Mouse (Mus musculus) megakaryocyte, embryonic 14.5 days (primary cell): ENCODE results near the gene Gm49337. TPM values are rescaled to one million over a fixed set of nuclear protein-coding genes. Genes with fewer than 3 reads are reported as not detected.

ENCODE experiments used
- H3K27me3 ChIP-seq: replicated peaks from 2 replicates; pipeline ENCODE3; 2012; ENCODE audit warnings: inconsistent platforms
- H3K36me3 ChIP-seq: replicated peaks from 2 replicates; pipeline ENCODE3; 2012; ENCODE audit warnings: low read length, inconsistent platforms, mixed read lengths
- H3K4me1 ChIP-seq: 2 replicates; pipeline ENCODE4 v1.6.1; 2012; ENCODE audit warnings: inconsistent platforms
- H3K4me3 ChIP-seq: replicated peaks from 2 replicates; pipeline ENCODE3; 2012; ENCODE audit warnings: moderate library complexity, mild to moderate bottlenecking, inconsistent platforms
- H3K9me3 ChIP-seq: 2 replicates; pipeline ENCODE4 v1.6.1; 2012; ENCODE audit warnings: inconsistent platforms
- FLI1 ChIP-seq: IDR thresholded peaks from 2 replicates; pipeline ENCODE4 v1.6.1; 2012; ENCODE audit warnings: low read length, inconsistent platforms, mixed read lengths
- GATA1 ChIP-seq: IDR thresholded peaks from 3 replicates; pipeline ENCODE4 v1.6.1; 2012; ENCODE audit warnings: mixed read lengths, low read length, inconsistent platforms, borderline replicate concordance
- polyA plus RNA-seq: library from polyadenylated mRNA; stranded (reverse); fragments of >175 nt; gene quantifications from 2 replicates; pipeline ENCODE4 v1.2.3, GENCODE M21; 2012; ENCODE audit warnings: low replicate concordance; ENCODE audit not compliant: insufficient read depth

Gene Gm49337
- polyA plus RNA-seq, 1 experiment = not detected

- H3K27me3 ChIP-seq = peaks cover 40% of the 10 kb centered on the region
- no peak for TF ChIP-seq FLI1
- TF ChIP-seq GATA1 = no peak
- peaks cover 2% of the 10 kb centered on the region for H3K36me3 ChIP-seq
- peaks cover 3% of the 10 kb centered on the region for H3K9me3 ChIP-seq
- peaks cover 23% of the 10 kb centered on the region for H3K4me1 ChIP-seq
- no peak overlapping the region for H3K4me3 ChIP-seq
These were observed 30.9 kb upstream of the Gm49337 start for GRCm38 (mm10) chr4:116142269-116142668.

- Histone ChIP-seq H3K27me3 (peaks cover 40% of the 10 kb centered on the region), H3K9me3 (peaks cover 6% of the 10 kb centered on the region), H3K4me1 (peaks cover 20% of the 10 kb centered on the region), H3K36me3 (peaks cover 4% of the 10 kb centered on the region), H3K4me3 (peak overlapping the region; percentile 62)
- TF ChIP-seq FLI1 (no peak), GATA1 (no peak)
These were observed 29.8 kb upstream of the Gm49337 start for GRCm38 (mm10) chr4:116143317-116143811.

- Histone ChIP-seq H3K27me3 (peaks cover 40% of the 10 kb centered on the region), H3K4me1 (peaks cover 20% of the 10 kb centered on the region)
These were observed 29.1 kb upstream of the Gm49337 start for GRCm38 (mm10) chr4:116143891-116144717.

GRCm38 (mm10) chr4:116149812-116150155 is 23.4 kb upstream of the Gm49337 start:
- Histone ChIP-seq H3K4me3 (peak overlapping the region; percentile 91), H3K27me3 (no peaks in the 10 kb centered on the region), H3K9me3 (peaks cover 6% of the 10 kb centered on the region), H3K4me1 (peaks cover 29% of the 10 kb centered on the region), H3K36me3 (peaks cover 38% of the 10 kb centered on the region)
- TF ChIP-seq FLI1 = no peak
- TF ChIP-seq GATA1 = no peak

More at GRCm38 (mm10) chr4:116143891-116144717, 29.1 kb upstream of the Gm49337 start:
- Histone ChIP-seq H3K36me3 (peaks cover 4% of the 10 kb centered on the region), H3K4me3 (peak overlapping the region; percentile 91), H3K9me3 (peaks cover 6% of the 10 kb centered on the region)
- TF ChIP-seq GATA1 = no peak
- no peak for TF ChIP-seq FLI1

GRCm38 (mm10) chr4:116150156-116150861 is 22.9 kb upstream of the Gm49337 start:
- Histone ChIP-seq H3K9me3 (peaks cover 6% of the 10 kb centered on the region), H3K36me3 (peaks cover 43% of the 10 kb centered on the region), H3K4me3 (peak overlapping the region; percentile 91), H3K4me1 (peaks cover 28% of the 10 kb centered on the region), H3K27me3 (no peaks in the 10 kb centered on the region)
- TF ChIP-seq FLI1 = no peak
- no peak for TF ChIP-seq GATA1

- no peak for TF ChIP-seq GATA1
- no peak for TF ChIP-seq FLI1
- Histone ChIP-seq H3K4me1 (peaks cover 29% of the 10 kb centered on the region), H3K9me3 (peaks cover 6% of the 10 kb centered on the region), H3K27me3 (no peaks in the 10 kb centered on the region), H3K36me3 (peaks cover 49% of the 10 kb centered on the region), H3K4me3 (peak overlapping the region; percentile 91)
These were observed 22.3 kb upstream of the Gm49337 start for GRCm38 (mm10) chr4:116150862-116151221.

- H3K4me3 ChIP-seq = peak within 1 kb of the TSS; percentile 91
- H3K4me1 ChIP-seq = peaks cover 33% of the 10 kb centered on the region
- TF ChIP-seq GATA1 = no peak
- H3K36me3 ChIP-seq = peaks cover 53% of the 10 kb centered on the region
- no peaks in the 10 kb centered on the region for H3K27me3 ChIP-seq
- H3K9me3 ChIP-seq = peaks cover 6% of the 10 kb centered on the region
These were observed 21.9 kb upstream of the Gm49337 start, which contains the start of gene Lurap1 for GRCm38 (mm10) chr4:116151238-116151637. Gene Lurap1, minus strand, starts transcription at chr4:116151338.

- H3K36me3 ChIP-seq = peaks cover 62% of the 10 kb centered on the region
- no peaks in the 10 kb centered on the region for H3K27me3 ChIP-seq
- no peaks in the 10 kb centered on the region for H3K9me3 ChIP-seq
- H3K4me3 ChIP-seq = no peak overlapping the region
- peaks cover 48% of the 10 kb centered on the region for H3K4me1 ChIP-seq
- no peak for TF ChIP-seq FLI1
- no peak for TF ChIP-seq GATA1
These were observed 20.5 kb upstream of the Gm49337 start for GRCm38 (mm10) chr4:116152702-116153101.

GRCm38 (mm10) chr4:116157882-116158281 is 15.3 kb upstream of the Gm49337 start:
- Histone ChIP-seq H3K4me3 (no peak overlapping the region), H3K4me1 (peaks cover 55% of the 10 kb centered on the region), H3K9me3 (no peaks in the 10 kb centered on the region), H3K36me3 (peaks cover 72% of the 10 kb centered on the region), H3K27me3 (no peaks in the 10 kb centered on the region)
- no peak for TF ChIP-seq FLI1
- TF ChIP-seq GATA1 = no peak

GRCm38 (mm10) chr4:116159912-116160311 is 13.3 kb upstream of the Gm49337 start:
- TF ChIP-seq GATA1 (no peak), FLI1 (no peak)
- peaks cover 10% of the 10 kb centered on the region for H3K27me3 ChIP-seq
- H3K4me1 ChIP-seq = peaks cover 60% of the 10 kb centered on the region
- H3K4me3 ChIP-seq = peak overlapping the region; percentile 51
- H3K36me3 ChIP-seq = peaks cover 52% of the 10 kb centered on the region
- H3K9me3 ChIP-seq = no peaks in the 10 kb centered on the region
